Mouse (Mus musculus): Measurements from ENCODE around the gene Gm45716. TPM values are rescaled to one million over a fixed set of nuclear protein-coding genes. Genes with fewer than 3 reads are reported as not detected.

Gene Gm45716
- polyA plus RNA-seq, 1 experiment from 2014 or later: 9.8 TPM

- Histone ChIP-seq H3K27me3 (ENCODE audit: control insufficient read depth, insufficient read depth, low read length) (no peaks in the 10 kb centered on the region), H3K4me3 (ENCODE audit: low read length) (no peak overlapping the region), H3K4me2 (replicated peaks; ENCODE audit: low read depth, low read length) (no peak overlapping the region), H3K9me3 (ENCODE audit: control insufficient read depth, low read length) (no peaks in the 10 kb centered on the region), H3K27ac (ENCODE audit: low read depth, low read length) (no peak overlapping the region), H3K36me3 (ENCODE audit: control insufficient read depth, insufficient read depth, low read length) (no peaks in the 10 kb centered on the region), H3K4me1 (ENCODE audit: control insufficient read depth, insufficient read depth, low read length) (no peaks in the 10 kb centered on the region), H3K9ac (ENCODE audit: low read depth, low read length) (no peak overlapping the region)
- 97% methylated on average over 2 of the region's 2 CpGs for WGBS
- no peak for ATAC-seq (ENCODE audit: low FRiP score, low TSS enrichment)
Measured at GRCm38 (mm10) chr11:90294622-90295021, 107.1 kb downstream of the Gm45716 start.

Other genes with a start within 250 kb of the Gm45716 start
- gene Pctp, start 184.8 kb upstream of the Gm45716 start, polyA plus RNA-seq (2014; fragmentation: Nextera tagmentation; extraction: Ambion mirVana): 7.1 and 9.8 TPM in 2 replicates
- gene Tmem100, start 157.3 kb upstream of the Gm45716 start, polyA plus RNA-seq (2014; fragmentation: Nextera tagmentation; extraction: Ambion mirVana): 20.5 and 23.3 TPM in 2 replicates
- gene Mmd, start 61.8 kb downstream of the Gm45716 start, polyA plus RNA-seq (2014; fragmentation: Nextera tagmentation; extraction: Ambion mirVana): 25.5 and 25.6 TPM in 2 replicates
- 1.5 and 1.7 TPM in 2 replicates for gene Hlf, start 203.2 kb downstream of the Gm45716 start, polyA plus RNA-seq (2014; fragmentation: Nextera tagmentation; extraction: Ambion mirVana)